Mouse (Mus musculus): ENCODE data around the gene Ubox5.
A peak's percentile ranks its signal among the peaks of the same experiment; 100 is the strongest.
"Not testable (repeated sequence)": the region's sequence is repeated elsewhere in the genome, so short reads cannot be mapped to it uniquely, and the experiment has no call there.

Ubox5 gene

GRCm38 (mm10) chr2:130629839-130630203 is at the start of gene Ubox5, which contains the start of gene Fastkd5:
Gene Ubox5 (minus strand): TSS chr2:130630038.
Gene Fastkd5 (minus strand): TSS chr2:130630027.
- DNase-seq = peak; percentile 96

DNA sequence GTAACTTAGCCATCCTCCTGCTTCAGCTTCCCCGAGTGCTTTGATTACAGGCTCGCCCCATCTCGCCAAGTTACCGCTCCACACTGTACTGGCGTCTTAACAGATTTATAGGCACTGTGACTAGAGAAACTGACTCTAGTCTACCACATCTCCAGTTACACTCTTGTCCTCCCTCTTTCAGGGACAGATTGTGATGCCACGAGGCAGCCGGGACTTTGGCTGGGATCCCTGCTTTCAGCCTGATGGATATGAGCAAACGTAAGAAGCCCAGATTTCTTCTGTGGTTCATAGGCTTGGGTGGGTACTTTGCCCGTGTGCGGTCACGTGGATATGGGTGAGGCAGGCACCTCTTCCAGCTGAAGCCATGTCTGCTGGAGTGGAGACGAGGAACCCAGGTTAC is 49.3 kb upstream of the Ubox5 start:
- no peak for DNase-seq

DNA sequence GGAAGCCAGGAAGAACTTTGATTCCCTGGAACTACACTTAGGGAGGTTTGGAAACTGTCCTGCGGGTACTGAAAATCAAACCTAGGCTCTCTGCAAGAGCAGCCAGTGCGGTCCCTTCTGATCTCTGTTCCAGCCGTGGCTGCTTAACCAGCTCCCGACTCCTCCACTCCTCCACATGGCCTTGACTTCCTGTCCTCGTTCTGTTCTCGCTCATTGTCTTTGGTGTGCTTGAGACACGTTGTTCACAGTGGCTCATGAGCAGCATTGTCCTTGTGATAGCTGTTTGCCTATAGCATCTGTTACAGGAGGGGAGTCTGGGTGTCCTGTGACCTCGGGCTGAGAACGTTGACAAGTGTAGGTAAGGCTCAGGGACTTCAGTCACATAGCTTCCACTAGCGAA is 47.4 kb upstream of the Ubox5 start:
- DNase-seq = no peak

- DNase-seq = peak; percentile 90
Measured at GRCm38 (mm10) chr2:130667559-130667958, 37.7 kb upstream of the Ubox5 start, which contains the start of gene Itpa. Gene Itpa (plus strand): TSS chr2:130667610.

GRCm38 (mm10) chr2:130664102-130664701 is 34.4 kb upstream of the Ubox5 start, which contains the start of gene Ddrgk1:
Gene Ddrgk1 (minus strand): TSS chr2:130664659.
- DNase-seq = peak; percentile 92

- no peak for DNase-seq
Measured at GRCm38 (mm10) chr2:130663342-130663741, 33.5 kb upstream of the Ubox5 start.

GRCm38 (mm10) chr2:130658530-130658929 is 28.7 kb upstream of the Ubox5 start:
- no peak for DNase-seq

- no peak for DNase-seq
Measured at GRCm38 (mm10) chr2:130657541-130657940, 27.7 kb upstream of the Ubox5 start.

DNA sequence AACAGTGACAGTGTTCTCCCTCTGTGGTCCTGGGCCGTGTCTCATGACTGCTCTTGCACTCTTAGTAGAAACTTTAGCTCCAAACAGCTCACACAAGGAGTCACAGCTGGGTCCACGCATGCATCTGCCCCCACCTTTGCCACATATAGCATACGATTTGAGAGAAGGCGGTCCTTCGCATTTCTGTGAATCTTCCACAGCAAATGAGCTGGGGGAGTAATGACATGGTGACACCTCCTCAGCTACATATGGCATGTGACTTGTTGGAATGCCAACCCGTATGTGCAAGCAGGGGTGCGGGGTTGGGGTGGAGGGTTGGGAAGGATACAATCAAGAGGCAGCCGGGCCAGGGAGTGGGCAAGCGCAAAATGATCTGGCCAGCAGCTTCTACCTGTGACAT is 26.7 kb upstream of the Ubox5 start:
- no peak for DNase-seq

DNA sequence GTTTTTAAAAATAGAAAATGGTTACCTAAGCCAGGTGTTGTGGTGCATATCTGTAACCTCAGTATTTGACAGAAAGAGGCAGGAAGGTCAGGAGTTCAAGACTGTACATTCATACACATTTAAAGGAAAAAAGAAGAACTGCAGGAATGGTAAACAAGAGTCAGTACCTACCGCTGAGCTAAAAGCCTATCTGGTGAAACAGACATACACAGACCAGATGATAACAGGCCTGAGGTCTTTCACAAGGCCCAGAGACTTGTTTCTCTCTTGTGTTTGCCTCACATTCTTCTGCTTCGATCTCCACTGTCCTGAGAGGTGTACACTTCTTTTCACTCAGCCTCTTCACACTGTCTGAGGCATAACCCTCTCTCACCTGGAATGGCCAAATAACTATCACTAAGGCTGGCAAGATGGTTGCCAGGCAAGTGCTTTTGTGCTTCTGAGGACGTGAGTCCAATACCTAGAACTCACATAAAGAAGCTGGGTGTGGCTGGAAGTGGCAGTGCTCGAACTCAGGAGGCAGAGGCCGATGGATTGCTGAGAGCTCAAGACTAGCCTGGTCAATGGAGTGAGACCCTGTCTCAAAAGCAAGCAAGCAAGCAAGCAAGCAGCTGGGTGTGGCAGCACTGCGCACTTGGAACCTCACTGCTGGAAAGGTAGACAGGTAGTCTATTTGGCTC is 26.0 kb upstream of the Ubox5 start:
- no peak for DNase-seq

DNA sequence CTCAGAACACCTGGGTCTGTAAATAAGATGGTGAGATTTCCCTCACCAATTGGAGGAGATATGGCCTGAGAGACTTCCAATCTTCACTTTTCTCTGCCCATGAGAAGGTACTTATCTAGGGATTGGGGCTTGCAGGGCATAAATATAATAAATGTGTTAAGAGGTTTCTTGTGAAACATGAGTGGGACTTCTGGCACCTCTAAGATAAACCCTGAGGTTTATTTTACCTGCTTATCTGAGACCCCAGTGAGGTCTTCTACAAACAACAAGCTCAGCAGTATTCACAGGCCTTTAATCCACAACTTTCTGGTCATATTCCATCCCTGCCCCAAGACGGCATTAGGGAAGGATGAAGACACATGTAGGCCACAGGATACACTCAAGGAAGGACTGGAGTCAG is 23.9 kb upstream of the Ubox5 start:
- DNase-seq = no peak

DNA sequence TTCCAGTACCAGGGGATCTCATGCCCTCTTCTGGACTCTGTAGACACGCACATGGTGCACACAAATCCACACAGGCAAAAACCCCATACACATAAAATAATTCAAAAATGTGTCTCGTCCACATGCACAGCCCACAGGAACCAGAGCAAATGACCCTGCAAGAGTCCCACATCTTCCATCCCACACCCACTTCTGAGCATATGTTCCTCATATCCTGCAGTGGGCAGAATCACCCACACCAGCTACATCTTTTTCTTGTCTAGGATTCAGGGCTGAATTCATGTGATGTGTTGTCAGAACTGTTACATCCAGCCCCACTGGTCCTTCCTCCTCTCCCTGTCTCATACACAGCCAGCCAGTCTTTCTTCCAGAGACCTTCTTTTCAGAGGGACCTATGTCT is 23.5 kb upstream of the Ubox5 start:
- no peak for DNase-seq

GRCm38 (mm10) chr2:130649028-130649427 is 19.2 kb upstream of the Ubox5 start:
- DNase-seq = not testable (repeated sequence)

GRCm38 (mm10) chr2:130645198-130645597 is 15.4 kb upstream of the Ubox5 start:
- no peak for DNase-seq

DNA sequence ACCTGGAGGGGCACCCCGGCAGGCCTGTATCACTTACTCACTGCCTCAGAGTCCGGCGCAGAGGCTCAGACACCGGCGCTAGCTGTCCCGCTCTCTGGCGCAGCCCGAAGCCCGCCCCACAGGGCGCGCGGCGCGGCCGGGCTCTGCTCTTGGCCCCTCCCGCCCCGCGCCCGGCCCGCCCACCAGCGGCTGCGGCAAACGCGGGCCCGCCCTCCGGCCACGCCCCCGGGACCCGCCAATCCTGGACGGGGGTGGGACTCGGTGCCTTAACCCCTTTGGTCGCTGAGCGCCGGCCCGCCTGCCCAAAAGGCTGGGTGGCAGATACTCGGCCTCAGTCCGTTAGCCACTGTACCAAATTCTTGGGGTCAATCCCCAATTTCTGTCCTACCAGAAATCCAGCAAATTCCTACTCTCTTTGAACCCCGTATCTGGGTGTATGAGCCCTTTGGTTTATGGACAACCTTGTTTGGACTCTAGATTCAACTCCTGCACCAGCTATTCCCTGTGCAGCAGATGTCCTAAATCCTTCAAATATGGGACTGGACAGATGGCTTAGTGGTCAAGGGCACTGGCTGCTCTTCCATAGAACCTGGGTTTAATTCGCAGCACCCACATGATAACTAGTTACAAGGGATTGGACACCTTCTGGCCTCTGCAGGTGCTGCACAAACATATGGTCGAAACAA is 13.0 kb upstream of the Ubox5 start, which contains the start of gene Lzts3:
Gene Lzts3, minus strand, starts transcription at position 120 of the 686 bp plus-strand sequence.
- DNase-seq = peak; percentile 95

DNA sequence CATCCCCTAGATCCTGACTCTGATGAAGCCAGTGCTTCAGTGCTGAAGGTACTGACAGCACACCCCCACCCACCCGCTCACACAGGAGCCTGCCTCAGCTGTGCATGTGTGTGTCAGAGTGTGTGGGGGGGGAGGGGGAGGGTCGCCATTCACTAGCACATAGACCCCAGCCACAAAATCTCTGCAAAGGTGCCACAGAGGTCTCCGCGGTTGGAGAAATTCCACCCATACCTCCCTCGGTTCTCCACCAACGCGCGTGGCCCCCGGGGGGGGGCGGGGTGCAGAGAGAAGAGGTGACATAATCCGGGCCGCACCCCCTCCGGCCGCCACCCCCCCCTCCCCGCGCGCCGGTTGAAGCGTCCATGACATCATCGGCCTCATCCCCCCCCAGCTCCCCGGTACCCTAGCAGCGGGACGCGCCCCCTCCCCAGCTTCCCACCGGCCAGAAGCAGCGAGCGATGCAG is 12.4 kb upstream of the Ubox5 start:
- DNase-seq = no peak

GRCm38 (mm10) chr2:130641351-130642025 is 11.7 kb upstream of the Ubox5 start:
- no peak for DNase-seq

- no peak for DNase-seq
Measured at GRCm38 (mm10) chr2:130639276-130639675, 9.4 kb upstream of the Ubox5 start.

DNA sequence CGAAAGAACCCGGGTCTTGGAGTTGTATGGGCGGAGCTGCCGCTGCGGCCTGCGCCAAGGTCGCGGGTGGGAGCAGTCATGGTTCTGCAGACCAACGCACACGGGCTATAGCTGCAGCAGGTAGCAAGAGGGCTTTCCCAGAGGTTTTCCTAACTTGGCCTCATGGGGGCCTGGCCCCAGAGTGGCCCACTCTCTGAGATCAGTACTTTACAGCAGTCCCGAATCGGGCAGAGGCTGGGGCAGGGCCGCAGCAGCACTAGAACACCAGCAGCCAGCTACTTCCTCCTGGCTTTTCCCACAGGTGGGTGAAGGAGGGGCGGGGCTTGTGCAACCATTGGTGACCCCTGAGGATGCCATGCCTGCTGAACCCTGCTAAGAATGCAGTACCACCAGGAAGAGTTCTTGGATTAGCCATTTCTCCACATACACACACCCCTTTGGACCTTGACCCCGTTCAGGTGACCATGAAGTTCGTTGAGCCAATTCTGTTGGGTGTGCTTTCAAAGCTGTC is 8.3 kb upstream of the Ubox5 start:
- DNase-seq = no peak

DNA sequence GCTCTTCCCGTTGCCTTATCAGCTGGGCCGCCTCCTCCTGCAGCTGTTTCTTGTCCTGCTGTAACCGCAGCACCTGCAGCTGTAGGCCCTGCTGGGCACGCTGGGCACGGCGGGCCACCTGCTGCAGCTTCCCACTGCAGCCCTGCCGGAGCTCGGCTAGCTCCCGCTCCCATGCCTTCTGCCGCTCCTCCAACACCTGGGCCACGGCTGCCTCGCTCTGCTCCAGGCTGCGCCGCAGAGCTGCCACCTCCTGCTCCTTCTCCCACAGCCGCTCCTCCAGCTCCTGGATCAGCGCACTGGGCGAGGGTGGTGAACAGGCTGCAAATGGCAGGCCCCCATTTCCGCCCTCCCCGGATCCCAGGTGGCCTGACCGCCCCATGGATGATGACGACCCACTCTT is 6.0 kb upstream of the Ubox5 start:
- no peak for DNase-seq

DNA sequence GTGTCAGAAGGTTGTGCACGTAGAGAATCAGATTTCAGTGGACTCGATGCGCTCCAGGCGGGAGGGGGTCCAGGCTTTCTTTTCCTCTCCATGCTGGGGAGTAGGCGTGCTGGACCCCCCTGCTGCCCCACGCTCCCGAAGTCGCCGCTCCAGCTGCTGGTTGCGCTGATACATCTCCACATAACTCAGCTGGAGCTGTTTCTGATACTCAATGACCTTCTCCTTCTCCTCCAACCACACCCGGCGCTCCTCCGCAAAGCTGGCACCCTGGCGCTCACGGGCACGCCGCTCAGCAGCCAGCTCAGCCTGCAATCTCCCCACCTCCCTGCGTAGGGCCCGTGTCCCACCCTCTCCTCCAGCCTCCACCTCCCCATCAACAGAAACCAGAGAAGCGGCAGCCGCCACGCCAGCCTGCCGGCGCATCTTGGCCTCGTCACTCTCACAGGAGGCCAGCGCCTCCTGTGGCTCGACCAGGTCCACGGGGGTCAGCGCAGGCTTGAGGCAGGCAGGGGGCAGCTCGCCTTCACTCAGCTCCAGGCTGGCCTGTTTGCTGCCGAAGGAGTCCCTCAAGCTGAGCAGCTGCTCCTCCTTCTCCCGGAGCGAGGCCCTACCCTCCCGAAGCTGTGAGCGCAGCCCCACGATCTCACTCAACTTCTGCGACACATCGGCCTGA is 5.0 kb upstream of the Ubox5 start:
- DNase-seq = no peak

- DNase-seq = no peak
Measured at GRCm38 (mm10) chr2:130634006-130634738, 4.3 kb upstream of the Ubox5 start.
